Mouse (Mus musculus) spleen, postnatal 36 days (tissue): Measurements from ENCODE around the gene Fdxr.
A peak's percentile ranks its signal among the peaks of the same experiment; 100 is the strongest.

Experiments used
- DNase-seq, 2 experiments: peaks; one replicate each; pipeline ENCODE4 v3.0.0; 2022; ENCODE audit warnings: low spot score in 2 of 2, mixed read lengths in 1 of 2

Gene Fdxr

GRCm38 (mm10) chr11:115276780-115277603 lies at the start of gene Fdxr:
TSS of gene Fdxr (minus strand) at chr11:115277050.
- DNase-seq = peak; percentile 99 to 100

DNA sequence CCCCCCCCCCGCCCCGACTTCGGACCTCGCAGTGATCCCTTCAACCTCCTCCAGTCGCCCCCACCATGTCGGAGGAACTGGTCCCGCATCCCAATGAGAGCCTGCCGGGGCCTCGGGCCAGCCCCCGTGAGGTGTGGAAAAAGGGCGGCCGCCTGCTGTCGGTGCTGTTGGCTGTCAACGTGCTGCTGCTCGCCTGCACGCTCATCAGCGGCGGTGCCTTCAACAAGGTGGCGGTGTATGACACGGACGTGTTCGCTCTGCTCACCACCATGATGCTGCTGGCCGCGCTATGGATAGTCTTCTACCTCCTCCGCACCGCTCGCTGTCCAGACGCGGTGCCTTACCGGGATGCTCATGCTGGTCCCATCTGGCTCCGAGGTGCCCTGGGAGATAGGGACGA lies 46.5 kb upstream of the Fdxr start:
- DNase-seq = no peak

- no peak for DNase-seq
These were observed 45.2 kb upstream of the Fdxr start, which contains the start of gene Ush1g for GRCm38 (mm10) chr11:115321906-115322693. TSS of gene Ush1g (minus strand) at chr11:115322041.

GRCm38 (mm10) chr11:115319704-115320383 lies 43.0 kb upstream of the Fdxr start:
- no peak for DNase-seq

DNA sequence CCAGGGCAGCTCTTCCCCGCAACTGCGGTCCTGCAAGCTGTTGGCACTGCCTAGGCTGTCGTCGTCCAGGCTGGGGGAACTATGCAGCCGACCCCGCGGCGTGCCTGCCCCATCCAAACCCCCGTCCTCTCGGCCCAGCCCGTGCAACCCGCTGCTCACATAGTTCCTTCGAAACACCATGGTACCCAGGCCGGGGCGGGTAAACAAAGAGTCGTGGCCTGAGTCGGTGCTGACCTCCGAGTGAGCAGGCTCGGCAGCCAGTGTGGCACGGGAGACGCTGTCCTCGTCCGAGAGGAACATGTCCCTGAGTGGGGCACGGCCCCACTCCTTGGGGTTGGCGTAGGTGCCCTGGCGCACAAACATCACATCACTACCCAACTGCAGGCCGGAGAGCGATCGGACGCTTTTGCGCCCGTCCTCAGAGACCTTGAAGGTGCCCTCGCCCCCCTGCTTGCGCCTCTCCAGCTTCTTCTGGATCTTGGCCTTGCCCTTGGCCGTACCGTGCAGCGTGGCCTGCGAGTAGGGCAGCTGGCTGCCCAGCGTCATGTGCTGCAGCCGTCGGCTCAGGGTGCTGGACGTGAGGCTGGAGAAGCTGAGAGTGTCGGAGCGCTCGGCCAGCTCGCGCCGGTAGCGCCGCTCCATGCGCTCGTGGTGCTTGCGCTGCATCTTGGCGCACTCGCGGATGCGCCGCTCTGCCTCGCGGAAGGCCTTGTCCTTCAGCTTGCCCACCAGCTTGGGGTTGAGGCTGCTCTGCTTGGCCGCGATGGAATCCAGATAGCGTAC lies 41.6 kb upstream of the Fdxr start:
- DNase-seq = no peak

- DNase-seq = no peak
These were observed 40.4 kb upstream of the Fdxr start for GRCm38 (mm10) chr11:115317204-115317603.

- no peak for DNase-seq
These were observed 37.4 kb upstream of the Fdxr start for GRCm38 (mm10) chr11:115314249-115314648.

DNA sequence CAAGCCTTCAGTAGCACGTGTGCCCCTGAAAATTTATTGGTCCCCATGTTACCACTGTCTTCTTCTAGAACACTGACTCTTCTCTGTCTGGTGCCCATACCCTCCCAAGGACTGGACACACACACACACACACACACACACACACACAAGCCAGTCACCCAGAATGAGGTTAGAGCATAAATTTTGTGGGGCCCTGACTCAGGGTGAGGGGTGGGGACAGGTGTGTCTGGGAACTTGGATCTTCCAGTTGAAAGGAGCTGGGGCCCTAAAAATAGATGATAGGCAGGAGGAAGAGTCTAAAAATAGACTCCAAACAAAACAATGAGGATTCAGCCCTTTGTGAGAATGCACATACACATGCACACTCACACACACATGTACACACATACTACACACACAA lies 31.9 kb upstream of the Fdxr start:
- DNase-seq = no peak

DNA sequence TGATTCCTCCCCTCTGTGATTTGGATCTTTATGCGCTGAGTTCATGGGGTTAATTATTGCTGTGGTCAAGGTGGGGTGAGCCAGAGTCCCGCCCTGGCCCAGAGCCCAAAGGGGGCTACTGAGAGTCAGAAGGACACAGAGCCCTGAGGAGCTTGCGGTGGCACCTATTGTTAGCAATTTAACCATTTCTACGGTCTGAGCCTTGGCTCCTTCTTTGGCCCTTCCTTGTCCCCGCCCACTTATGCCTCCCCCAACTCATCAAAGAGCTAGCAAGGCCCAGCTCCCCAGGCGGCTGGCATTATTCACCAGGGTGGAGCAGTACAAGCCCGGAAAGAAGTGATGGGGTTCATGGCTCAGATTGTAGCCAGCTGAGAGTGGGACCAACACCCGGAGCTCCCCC lies 30.0 kb upstream of the Fdxr start, which contains the start of gene Otop2:
Gene Otop2 (plus strand): TSS at position 301 of the 400 bp plus-strand sequence.
- no peak for DNase-seq

DNA sequence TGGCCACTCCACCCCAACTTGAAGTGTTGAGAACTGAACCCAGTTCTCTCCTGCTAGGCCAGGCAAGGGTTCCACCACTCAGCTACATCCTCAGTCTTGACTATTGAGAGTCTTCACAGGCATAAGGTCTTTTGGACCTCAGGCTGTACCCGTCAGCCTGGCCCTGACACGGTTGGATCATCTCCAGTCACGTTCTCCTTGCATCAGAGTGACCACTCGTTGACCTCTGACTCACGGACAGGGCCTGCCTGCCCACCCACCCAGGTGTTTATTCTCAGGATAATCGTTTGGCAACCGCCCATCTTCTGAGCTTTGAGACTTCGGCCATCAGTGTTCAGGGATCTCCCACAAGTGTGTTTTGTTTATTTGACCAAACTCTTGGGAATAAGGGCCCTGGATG lies 26.3 kb upstream of the Fdxr start:
- no peak for DNase-seq

DNA sequence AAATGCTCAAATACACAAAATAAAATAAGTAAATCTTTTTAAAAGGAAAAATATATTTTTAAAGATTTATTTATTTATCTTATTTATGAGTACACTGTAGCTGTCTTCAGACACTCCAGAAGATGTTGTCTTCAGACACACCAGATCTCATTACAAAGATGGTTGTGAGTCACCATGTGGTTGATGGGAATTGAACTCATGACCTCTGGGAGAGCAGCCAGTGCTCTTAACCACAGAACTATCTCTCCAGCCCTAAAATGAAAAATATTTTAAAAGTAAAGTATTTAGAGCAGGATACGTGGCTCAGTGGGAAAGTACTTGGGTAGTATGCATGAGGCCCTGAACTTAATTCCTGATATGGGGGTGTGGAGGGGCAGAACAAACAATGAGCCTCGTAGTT lies 24.5 kb upstream of the Fdxr start:
- DNase-seq = no peak

GRCm38 (mm10) chr11:115300745-115301144 lies 23.9 kb upstream of the Fdxr start:
- no peak for DNase-seq

GRCm38 (mm10) chr11:115298160-115298559 lies 21.3 kb upstream of the Fdxr start:
- DNase-seq = no peak

DNA sequence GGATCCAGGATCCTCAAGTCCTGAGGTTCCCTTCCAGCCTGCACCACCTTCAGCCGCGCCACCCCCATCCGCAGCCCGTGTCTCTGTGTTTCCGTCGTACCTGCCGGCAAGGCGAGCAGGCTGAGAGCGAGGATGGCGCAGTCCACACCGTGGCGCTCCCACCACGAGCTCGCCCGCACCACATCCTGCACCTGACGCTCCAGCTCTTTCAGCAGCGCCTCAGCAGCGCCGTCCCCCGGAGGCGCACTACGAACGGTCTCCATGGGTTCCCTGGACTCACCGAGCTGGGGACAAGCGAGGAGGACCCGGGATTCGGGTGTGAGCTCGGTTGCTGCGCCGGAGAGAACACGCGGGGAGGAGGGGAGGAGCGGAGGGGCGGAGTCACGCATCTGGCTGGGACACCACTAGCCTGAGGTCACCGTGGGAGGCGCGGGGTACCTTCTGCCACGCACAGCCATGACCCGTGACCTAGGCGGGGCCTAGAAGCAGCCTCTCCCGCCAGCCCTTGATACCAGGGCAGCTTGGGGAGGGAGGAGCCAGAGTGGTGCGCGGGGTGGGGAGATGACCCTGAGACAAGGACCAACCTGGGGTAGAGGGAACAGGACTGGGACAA lies 20.5 kb upstream of the Fdxr start, which contains the start of gene Fads6:
Gene Fads6 (minus strand): TSS at position 450 of the 613 bp plus-strand sequence.
- peak in 1 of 2 experiments; percentile 24 for DNase-seq

GRCm38 (mm10) chr11:115296471-115297210 lies 19.8 kb upstream of the Fdxr start:
- DNase-seq = no peak

DNA sequence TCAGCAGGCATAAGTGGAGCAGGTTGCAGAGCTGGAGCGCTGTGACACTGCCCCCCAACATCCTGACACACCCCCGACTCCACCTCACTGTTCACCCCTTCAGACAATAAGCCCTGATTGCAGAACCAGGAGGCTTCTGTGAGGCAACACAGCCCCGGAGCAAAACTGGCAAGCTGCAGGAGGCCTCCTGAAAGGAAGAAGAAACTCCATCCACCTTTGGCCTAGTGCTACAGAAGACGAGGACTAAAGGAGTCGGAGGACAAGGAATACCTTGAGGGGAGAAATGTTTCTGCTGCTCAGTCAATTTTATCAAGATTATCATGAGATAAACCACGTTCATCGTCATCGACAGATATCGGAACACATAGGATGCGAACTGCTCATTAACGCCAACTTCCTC lies 19.1 kb upstream of the Fdxr start:
- DNase-seq = no peak

DNA sequence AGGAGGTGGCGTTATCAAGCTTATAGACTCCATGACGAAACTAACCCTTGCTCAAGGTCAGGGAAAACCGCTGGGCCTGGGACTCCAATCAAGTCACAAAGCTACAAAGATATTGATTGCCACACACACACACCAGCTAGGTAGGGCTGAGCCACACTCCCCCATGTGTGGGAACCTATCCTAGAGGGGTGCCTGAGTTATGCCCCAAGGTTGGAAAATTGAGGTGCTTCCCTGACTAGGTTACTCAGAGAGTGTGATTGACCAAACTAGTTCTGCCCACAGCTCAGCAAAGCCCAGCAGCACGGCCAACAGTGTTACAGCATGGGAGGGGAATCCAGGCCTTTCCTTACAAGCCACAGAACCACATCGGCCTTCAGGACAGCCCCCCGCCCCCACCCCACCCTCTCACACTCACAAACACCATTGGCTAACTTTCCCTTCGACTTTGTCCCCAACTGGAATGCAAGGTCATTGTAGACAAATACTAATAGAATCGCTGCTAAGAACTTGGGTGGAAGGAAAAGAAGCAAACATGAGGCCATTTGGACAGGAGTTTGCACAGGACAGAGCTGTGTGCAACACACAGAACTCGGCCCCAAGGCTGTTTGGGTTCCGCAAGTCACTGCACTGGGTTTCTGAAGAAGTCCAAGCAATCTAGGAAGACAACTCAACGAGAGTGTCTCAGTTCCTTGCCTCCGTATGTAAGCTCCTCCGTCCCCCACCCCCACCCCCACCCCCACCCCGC lies 16.0 kb upstream of the Fdxr start:
- no peak for DNase-seq

DNA sequence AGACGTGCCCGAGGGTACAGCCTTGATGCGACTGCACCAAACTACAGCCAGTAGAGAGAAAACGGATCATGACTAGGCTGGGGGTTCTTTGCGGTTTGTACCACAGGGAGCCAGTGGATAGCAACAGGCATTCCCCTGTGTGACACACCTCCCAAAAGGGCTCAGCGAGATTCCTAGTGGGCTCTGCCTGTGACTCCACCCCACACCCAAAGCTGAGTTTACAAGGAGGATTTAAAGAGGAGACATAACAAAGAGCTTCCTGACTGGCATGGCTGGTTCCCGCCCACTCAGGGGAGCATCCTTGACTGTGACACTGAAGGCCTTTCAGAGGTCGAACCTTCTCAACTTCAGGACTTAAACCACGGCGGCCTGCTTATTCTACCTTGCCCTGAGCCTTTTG lies 14.7 kb upstream of the Fdxr start:
- no peak for DNase-seq

- no peak for DNase-seq
These were observed 14.1 kb upstream of the Fdxr start for GRCm38 (mm10) chr11:115290919-115291318.
